Mouse (Mus musculus): ENCODE data around the gene Myd88. TPM values are rescaled to one million over a fixed set of nuclear protein-coding genes. Genes with fewer than 3 reads are reported as not detected.

Gene Myd88
- total RNA-seq (2014; fragmentation: Nextera tagmentation) (24.4 and 31.3 TPM in 2 replicates), total RNA-seq (2017) (26.0 and 27.0 TPM in 2 replicates), polyA plus RNA-seq (2012) (8.9 and 12.3 TPM in 2 replicates)

DNA sequence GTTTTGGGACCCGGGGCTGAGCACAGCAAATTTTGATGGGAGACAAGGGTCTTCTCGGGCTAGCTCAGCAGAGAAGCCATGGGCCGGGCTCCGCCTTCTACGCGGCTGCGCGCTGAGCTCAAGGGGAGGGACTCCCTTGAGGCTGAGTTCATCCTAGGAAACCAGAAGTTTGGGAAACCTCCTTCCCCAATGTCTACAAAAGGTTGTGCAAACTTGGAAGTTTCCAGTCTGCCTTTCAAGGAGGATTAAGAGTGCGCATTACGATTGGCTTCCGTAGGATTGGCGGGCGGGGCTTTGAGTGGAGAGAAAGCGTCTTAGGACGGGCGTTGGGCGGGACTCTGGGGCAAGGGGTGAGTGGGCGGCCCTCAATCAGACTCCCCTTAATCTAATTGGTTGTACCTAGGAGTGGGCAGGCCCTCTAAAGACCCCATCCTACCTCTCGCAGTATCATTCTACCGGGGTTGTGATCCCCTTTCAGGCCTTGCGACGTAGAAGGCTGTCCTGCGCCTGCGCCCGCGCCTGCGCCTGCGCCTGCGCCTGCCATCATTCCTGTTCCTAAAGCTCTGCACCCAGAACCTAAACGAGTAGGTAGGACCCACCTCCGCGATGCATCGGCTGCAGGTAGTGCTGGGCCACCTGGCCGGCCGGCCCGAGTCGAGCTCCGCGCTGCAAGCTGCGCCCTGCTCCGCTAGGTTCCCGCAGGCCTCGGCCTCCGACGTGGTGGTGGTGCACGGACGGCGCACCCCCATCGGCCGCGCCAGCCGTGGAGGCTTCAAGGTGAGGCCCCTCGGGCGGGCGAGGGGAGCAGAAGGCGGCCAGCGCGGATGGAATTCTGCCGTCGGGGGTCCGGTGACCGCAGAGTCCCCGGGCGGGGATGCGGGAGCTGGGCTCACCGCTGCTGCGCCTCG, at the start of gene Myd88:
TSS of gene Myd88 (minus strand) at position 503 of the 908 bp plus-strand sequence.
- ATAC-seq (ENCODE audit: extremely low read depth, insufficient number of reproducible peaks, low FRiP score, poor library complexity, severe bottlenecking) = peak; percentile 95
- Histone ChIP-seq H3K4me1 (ENCODE audit: insufficient read depth, low read depth, low read length) (peaks cover 57% of the 10 kb centered on the region), H3K9me3 (replicated peaks) (no peaks in the 10 kb centered on the region)

DNA sequence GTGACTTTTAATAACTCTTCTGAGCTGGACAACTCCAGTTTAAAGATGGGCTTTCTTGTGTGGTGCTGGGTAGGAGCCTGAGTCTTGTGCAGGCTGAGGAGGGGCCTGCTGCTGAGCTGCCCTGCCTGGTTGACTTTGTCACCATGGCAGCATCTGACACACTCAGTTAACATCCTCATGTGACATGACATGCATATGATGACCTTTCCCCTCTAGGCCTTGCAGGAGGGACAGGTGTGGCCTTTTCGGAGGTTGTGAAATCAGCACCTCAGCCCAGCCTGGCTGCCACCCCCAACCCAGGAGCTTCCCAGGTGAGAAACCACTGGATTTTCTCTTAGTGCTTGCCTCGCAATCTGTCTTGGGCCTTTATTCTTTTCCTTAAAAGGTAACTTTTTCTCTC, 49.0 kb upstream of the Myd88 start:
- no peaks in the 10 kb centered on the region for H3K9me3 ChIP-seq (replicated peaks)
- no peak for DNase-seq (ENCODE audit: low spot score)
- ATAC-seq (ENCODE audit: extremely low read depth, insufficient number of reproducible peaks, low FRiP score, poor library complexity, severe bottlenecking) = no peak
- H3K27me3 ChIP-seq (ENCODE audit: insufficient read depth, low read length) = no peaks in the 10 kb centered on the region
- H3K4me3 ChIP-seq (ENCODE audit: low read depth, low read length) = no peak overlapping the region
- no peaks in the 10 kb centered on the region for H3K4me1 ChIP-seq (ENCODE audit: insufficient read depth, low read depth, low read length)
- peaks cover 45% of the 10 kb centered on the region for H3K36me3 ChIP-seq (replicated peaks)
- TF ChIP-seq POLR2AphosphoS5 (IDR thresholded peaks at IDR 0.05; ENCODE audit: insufficient replicate concordance, low read depth, low read length) (no peak), GATA1 (IDR thresholded peaks at IDR 0.05; ENCODE audit: borderline replicate concordance, low read length) (no peak), CTCF (IDR thresholded peaks at IDR 0.05; ENCODE audit: low read depth, low read length) (no peak), TAL1 (conservative IDR thresholded peaks at IDR 0.05; ENCODE audit: low read depth, low read length) (no peak), GATA2 (IDR thresholded peaks at IDR 0.05; ENCODE audit: borderline replicate concordance, low read depth, low read length) (no peak)

More for the DNA sequence above, at the start of gene Myd88:
- Histone ChIP-seq H3K4me3 (ENCODE audit: low read depth, low read length) (peak within 1 kb of the TSS; percentile 82), H3K27me3 (ENCODE audit: insufficient read depth, low read length) (no peaks in the 10 kb centered on the region), H3K36me3 (replicated peaks) (peaks cover 64% of the 10 kb centered on the region)
- TF ChIP-seq POLR2AphosphoS5 (IDR thresholded peaks at IDR 0.05; ENCODE audit: insufficient replicate concordance, low read depth, low read length) = no peak
- DNase-seq (ENCODE audit: low spot score) = peak; percentile 99

DNA sequence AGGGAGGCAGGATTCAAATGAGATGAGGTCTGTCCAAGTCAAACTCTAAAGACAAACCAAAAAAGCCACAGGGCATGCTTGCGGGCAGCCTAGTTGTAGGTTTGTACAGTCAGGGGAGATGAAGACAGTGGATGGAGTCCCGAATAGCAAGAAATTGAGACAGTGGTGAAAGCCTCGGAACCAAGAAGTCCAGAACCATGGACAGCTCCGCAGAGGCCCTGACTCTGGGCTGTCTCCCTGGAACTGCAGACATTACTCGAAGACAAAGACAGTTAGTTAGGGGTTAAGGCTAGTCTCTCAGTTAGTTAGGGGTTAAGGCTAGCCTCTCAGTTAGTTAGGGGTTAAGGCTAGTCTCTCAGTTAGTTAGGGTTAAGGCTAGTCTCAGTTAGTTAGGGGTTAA, 47.7 kb upstream of the Myd88 start:
- Histone ChIP-seq H3K9me3 (replicated peaks) (no peaks in the 10 kb centered on the region), H3K27me3 (ENCODE audit: insufficient read depth, low read length) (no peaks in the 10 kb centered on the region)

DNA sequence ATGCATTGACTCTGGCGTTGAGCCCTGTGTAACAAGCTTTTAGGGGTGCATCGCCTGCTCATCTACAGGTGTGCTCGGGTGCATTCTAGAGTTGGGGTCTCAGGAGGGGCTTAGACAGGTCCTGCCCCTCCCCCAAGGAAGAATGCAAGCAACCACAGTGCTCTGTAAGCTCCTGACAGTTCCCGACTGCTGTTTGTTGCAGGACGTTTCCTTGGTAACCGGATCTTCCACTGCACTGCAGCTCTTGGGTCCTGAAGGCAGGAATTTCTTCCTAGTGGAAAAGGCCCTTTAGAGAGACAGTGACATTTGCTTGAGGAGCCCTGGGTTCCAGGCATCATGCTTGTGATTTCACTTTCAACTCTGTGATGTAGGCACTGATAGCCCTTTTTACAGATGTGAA, 41.4 kb upstream of the Myd88 start:
- 0 out of 2 replicates have a peak, but pooled peaks cover 3% of the 10 kb centered on the region for H3K4me1 ChIP-seq (ENCODE audit: insufficient read depth, low read depth, low read length)
- H3K27me3 ChIP-seq (ENCODE audit: insufficient read depth, low read length) = no peaks in the 10 kb centered on the region
- no peak for DNase-seq (ENCODE audit: low spot score)
- ATAC-seq (ENCODE audit: extremely low read depth, insufficient number of reproducible peaks, low FRiP score, poor library complexity, severe bottlenecking) = no peak
- no peaks in the 10 kb centered on the region for H3K9me3 ChIP-seq (replicated peaks)
- TF ChIP-seq CTCF (IDR thresholded peaks at IDR 0.05; ENCODE audit: low read depth, low read length) (no peak), GATA2 (IDR thresholded peaks at IDR 0.05; ENCODE audit: borderline replicate concordance, low read depth, low read length) (no peak), GATA1 (IDR thresholded peaks at IDR 0.05; ENCODE audit: borderline replicate concordance, low read length) (no peak)
- H3K4me3 ChIP-seq (ENCODE audit: low read depth, low read length) = no peak overlapping the region
- peaks cover 78% of the 10 kb centered on the region for H3K36me3 ChIP-seq (replicated peaks)

More for the DNA sequence above, 47.7 kb upstream of the Myd88 start:
- peaks cover 53% of the 10 kb centered on the region for H3K36me3 ChIP-seq (replicated peaks)
- no peak for TF ChIP-seq GATA1 (IDR thresholded peaks at IDR 0.05; ENCODE audit: borderline replicate concordance, low read length)
- TF ChIP-seq TAL1 (conservative IDR thresholded peaks at IDR 0.05; ENCODE audit: low read depth, low read length) = no peak
- H3K4me1 ChIP-seq (ENCODE audit: insufficient read depth, low read depth, low read length) = no peaks in the 10 kb centered on the region
- ATAC-seq (ENCODE audit: extremely low read depth, insufficient number of reproducible peaks, low FRiP score, poor library complexity, severe bottlenecking) (0 out of 2 replicates have a peak, but pooled peaks have one; percentile 22), DNase-seq (ENCODE audit: low spot score) (peak; percentile 20)
- no peak overlapping the region for H3K4me3 ChIP-seq (ENCODE audit: low read depth, low read length)

- Histone ChIP-seq H3K4me3 (ENCODE audit: low read depth, low read length) (no peak overlapping the region), H3K9me3 (replicated peaks) (no peaks in the 10 kb centered on the region), H3K36me3 (replicated peaks) (peaks cover 89% of the 10 kb centered on the region), H3K27me3 (ENCODE audit: insufficient read depth, low read length) (no peaks in the 10 kb centered on the region), H3K4me1 (ENCODE audit: insufficient read depth, low read depth, low read length) (0 out of 2 replicates have a peak, but pooled peaks cover 3% of the 10 kb centered on the region)
- TF ChIP-seq TAL1 (conservative IDR thresholded peaks at IDR 0.05; ENCODE audit: low read depth, low read length) (no peak), POLR2AphosphoS5 (IDR thresholded peaks at IDR 0.05; ENCODE audit: insufficient replicate concordance, low read depth, low read length) (no peak), CTCF (IDR thresholded peaks at IDR 0.05; ENCODE audit: low read depth, low read length) (no peak), GATA2 (IDR thresholded peaks at IDR 0.05; ENCODE audit: borderline replicate concordance, low read depth, low read length) (no peak), GATA1 (IDR thresholded peaks at IDR 0.05; ENCODE audit: borderline replicate concordance, low read length) (no peak)
- ATAC-seq (ENCODE audit: extremely low read depth, insufficient number of reproducible peaks, low FRiP score, poor library complexity, severe bottlenecking) (no peak), DNase-seq (ENCODE audit: low spot score) (no peak)
These were observed 37.0 kb upstream of the Myd88 start for GRCm38 (mm10) chr9:119378231-119378630.

DNA sequence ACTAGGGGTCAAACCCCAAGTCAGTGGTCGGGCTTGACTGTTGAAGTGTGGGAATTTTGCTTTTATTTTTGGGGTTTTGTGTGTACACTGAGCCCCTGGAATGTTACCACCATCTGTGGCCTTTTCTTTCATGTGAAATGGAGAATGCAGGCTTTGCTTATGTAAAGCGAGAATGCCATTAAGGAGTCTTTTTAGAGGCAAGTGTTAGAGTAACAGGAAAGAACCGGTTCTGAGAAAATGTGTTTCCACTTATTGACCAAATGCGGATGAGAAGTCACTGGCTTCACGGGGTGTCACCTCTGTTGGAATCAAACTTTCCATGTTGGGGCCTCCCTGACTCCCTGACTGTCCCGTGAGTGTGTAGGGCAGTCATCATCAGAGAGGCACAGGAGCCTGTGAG, 34.3 kb upstream of the Myd88 start:
- ATAC-seq (ENCODE audit: extremely low read depth, insufficient number of reproducible peaks, low FRiP score, poor library complexity, severe bottlenecking) (no peak), DNase-seq (ENCODE audit: low spot score) (no peak)
- TF ChIP-seq CTCF (IDR thresholded peaks at IDR 0.05; ENCODE audit: low read depth, low read length) = no peak
- TF ChIP-seq GATA1 (IDR thresholded peaks at IDR 0.05; ENCODE audit: borderline replicate concordance, low read length) = no peak
- TF ChIP-seq POLR2AphosphoS5 (IDR thresholded peaks at IDR 0.05; ENCODE audit: insufficient replicate concordance, low read depth, low read length) = no peak
- TF ChIP-seq GATA2 (IDR thresholded peaks at IDR 0.05; ENCODE audit: borderline replicate concordance, low read depth, low read length) = no peak
- TF ChIP-seq TAL1 (conservative IDR thresholded peaks at IDR 0.05; ENCODE audit: low read depth, low read length) = no peak
- Histone ChIP-seq H3K36me3 (replicated peaks) (peaks cover 85% of the 10 kb centered on the region), H3K4me1 (ENCODE audit: insufficient read depth, low read depth, low read length) (0 out of 2 replicates have a peak, but pooled peaks cover 3% of the 10 kb centered on the region), H3K4me3 (ENCODE audit: low read depth, low read length) (no peak overlapping the region), H3K27me3 (ENCODE audit: insufficient read depth, low read length) (no peaks in the 10 kb centered on the region), H3K9me3 (replicated peaks) (no peaks in the 10 kb centered on the region)

Measured in G1E (cell line).